26 mouse cellular contexts compared by ENCODE assay signal in the genomic region with DNA sequence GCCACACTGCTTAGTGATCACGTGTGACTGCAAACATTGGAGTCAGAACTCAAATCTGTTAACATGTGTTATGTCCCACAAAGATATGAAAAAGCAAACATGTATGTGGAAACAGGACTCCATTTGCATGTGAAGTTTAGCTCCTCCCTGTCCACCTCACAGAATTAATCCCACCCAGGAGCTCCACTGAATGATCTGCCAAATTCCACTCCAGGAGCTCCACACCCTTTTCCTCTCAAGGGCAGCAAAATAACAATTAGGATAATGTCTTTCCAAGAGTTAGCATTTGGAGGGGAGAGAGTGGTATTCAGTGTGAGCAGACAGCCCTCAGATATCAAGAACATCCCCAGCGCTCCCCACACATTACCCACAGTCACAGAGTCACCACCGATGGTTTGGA.
DNase-seq lines count a peak whose midpoint lies in the region; ATAC-seq and TF ChIP-seq lines count a peak whose summit lies in the region.
"Had no signal": no experiment of that assay in that cellular context is flagged by ENCODE, and none has a peak within 500 bp of the region (broad histone marks: within the 10 kb centered on the region; RNA-seq: fewer than 3 reads in every experiment).

No protein-coding gene starts in this region.

- peak overlapping the region; percentile 45; the same call in 1 of the 2 replicates for H3K27ac ChIP-seq in cerebellum, adult 2 months (ENCODE audit: insufficient read depth, low read length)
- H3K27ac ChIP-seq in heart, adult 2 months = peak overlapping the region; percentile 90
- no peak overlapping the region for H3K27ac ChIP-seq in heart, embryonic 11.5 days (ENCODE audit: low read depth, low read length)
- H3K27ac ChIP-seq in kidney, adult 2 months (ENCODE audit: insufficient read depth, low read depth, low read length) = 0 out of 2 replicates have a peak overlapping the region, but pooled peaks have one; percentile 3
- no peak overlapping the region for H3K27ac ChIP-seq in kidney, embryonic 14.5 days (ENCODE audit: low read depth, low read length)
- H3K27ac ChIP-seq in CH12.LX (ENCODE audit: insufficient read depth, low read depth) = peak overlapping the region; percentile 75
- H3K27ac ChIP-seq in forebrain, embryonic 11.5 days (ENCODE audit: low read depth, low read length) = no peak overlapping the region
- H3K27ac ChIP-seq: embryonic facial prominence, embryonic 13.5 days; forebrain, embryonic 13.5 days; hindbrain, embryonic 12.5 days; hindbrain, embryonic 15.5 days had no signal

- H3K36me3 ChIP-seq in heart, adult 2 months (ENCODE audit: control insufficient read depth, insufficient read depth, low read length) = 0 out of 2 replicates have a peak, but pooled peaks cover 2% of the 10 kb centered on the region
- H3K36me3 ChIP-seq in heart, embryonic 11.5 days (ENCODE audit: control insufficient read depth, insufficient read depth, low read length) = no peaks in the 10 kb centered on the region
- no peaks in the 10 kb centered on the region for H3K36me3 ChIP-seq in kidney, adult 2 months (ENCODE audit: control insufficient read depth, insufficient read depth, low read length)
- H3K36me3 ChIP-seq in kidney, embryonic 14.5 days (ENCODE audit: control insufficient read depth, insufficient read depth, low read length) = no peaks in the 10 kb centered on the region
- peaks cover 0 to 3% of the 10 kb centered on the region in 2 experiments for H3K36me3 ChIP-seq in CH12.LX (replicated peaks in 1 of 2; ENCODE audit: control insufficient read depth in 1 of 2, insufficient read depth in 1 of 2, low read length in 1 of 2)
- H3K36me3 ChIP-seq in forebrain, embryonic 11.5 days (ENCODE audit: control insufficient read depth, insufficient read depth, low read length) = no peaks in the 10 kb centered on the region
- H3K36me3 ChIP-seq: embryonic facial prominence, embryonic 13.5 days; G1E; hindbrain, embryonic 12.5 days; hindbrain, embryonic 15.5 days had no signal

- peaks cover 3% of the 10 kb centered on the region; the same call in 1 of the 2 replicates for H3K79me2 ChIP-seq in heart, adult 2 months (replicated peaks; ENCODE audit: control insufficient read depth, insufficient read depth, low read length)
- no peaks in the 10 kb centered on the region; the same call in 1 of the 2 replicates for H3K79me2 ChIP-seq in CH12.LX (replicated peaks; ENCODE audit: control insufficient read depth, extremely low read depth, insufficient read depth, poor library complexity, severe bottlenecking)

- dilution Hi-C loops in CH12.LX (cut with MboI; ENCODE audit: extremely low pct_ligation_motif_present, extremely low pct_unique_long_range_greater_than_20kb, low sequenced_read_pairs) = no loop called here

- H3K27me3 ChIP-seq in cerebellum, adult 2 months (ENCODE audit: control insufficient read depth, insufficient read depth, low read length) = no peaks in the 10 kb centered on the region
- H3K27me3 ChIP-seq in heart, adult 2 months (ENCODE audit: control insufficient read depth, insufficient read depth, low read length) = no peaks in the 10 kb centered on the region
- H3K27me3 ChIP-seq in heart, embryonic 11.5 days (ENCODE audit: control insufficient read depth, insufficient read depth, low read length) = no peaks in the 10 kb centered on the region
- H3K27me3 ChIP-seq in kidney, adult 2 months (replicated peaks; ENCODE audit: control insufficient read depth, insufficient read depth, low read length) = no peaks in the 10 kb centered on the region
- H3K27me3 ChIP-seq in kidney, embryonic 14.5 days (ENCODE audit: control insufficient read depth, insufficient read depth, low read length) = no peaks in the 10 kb centered on the region
- no peaks in the 10 kb centered on the region for H3K27me3 ChIP-seq in CH12.LX (replicated peaks)
- no peaks in the 10 kb centered on the region for H3K27me3 ChIP-seq in forebrain, embryonic 11.5 days (ENCODE audit: control insufficient read depth, insufficient read depth, low read length)
- H3K27me3 ChIP-seq: hindbrain, embryonic 12.5 days; hindbrain, embryonic 15.5 days; Patski had no signal

- no peak for TF ChIP-seq CTCF in cerebellum, adult 2 months (IDR thresholded peaks at IDR 0.05; ENCODE audit: borderline replicate concordance, insufficient read depth, low read depth, low read length)
- TF ChIP-seq CTCF in heart, adult 2 months (IDR thresholded peaks at IDR 0.05) = no peak
- no peak for TF ChIP-seq CTCF in kidney, adult 2 months (conservative IDR thresholded peaks at IDR 0.05; ENCODE audit: insufficient read depth, insufficient read length, low read depth, low read length)
- TF ChIP-seq CTCF in CH12.LX (conservative IDR thresholded peaks at IDR 0.05 in 1 of 2, IDR thresholded peaks at IDR 0.05 in 1 of 2; ENCODE audit: low read depth in 2 of 2, low read length in 2 of 2) = no peak

- WGBS in cerebellum, adult 2 months = 55% methylated on average over 3 of the region's 3 CpGs
- 54% methylated on average over 3 of the region's 3 CpGs for WGBS in heart, adult 2 months
- WGBS in heart, embryonic 11.5 days (ENCODE audit: insufficient replicate concordance) = 86% methylated on average over 3 of the region's 3 CpGs
- WGBS in kidney, adult 2 months = 76% methylated on average over 3 of the region's 3 CpGs
- WGBS in kidney, embryonic 14.5 days = 91% methylated on average over 3 of the region's 3 CpGs
- WGBS in forebrain, embryonic 11.5 days = 89% methylated on average over 3 of the region's 3 CpGs

- H3K9me3 ChIP-seq in heart, embryonic 11.5 days (replicated peaks; ENCODE audit: control insufficient read depth, low read length) = no peaks in the 10 kb centered on the region
- no peaks in the 10 kb centered on the region for H3K9me3 ChIP-seq in kidney, embryonic 14.5 days (ENCODE audit: control insufficient read depth, low read length)
- no peaks in the 10 kb centered on the region for H3K9me3 ChIP-seq in CH12.LX (replicated peaks; ENCODE audit: low read length)
- H3K9me3 ChIP-seq in forebrain, embryonic 11.5 days (ENCODE audit: control insufficient read depth, low read length) = no peaks in the 10 kb centered on the region
- H3K9me3 ChIP-seq: embryonic facial prominence, embryonic 13.5 days; forebrain, embryonic 13.5 days; G1E; hindbrain, embryonic 12.5 days; hindbrain, embryonic 15.5 days had no signal

- TF ChIP-seq EP300 in heart, adult 2 months (IDR thresholded peaks at IDR 0.05; ENCODE audit: insufficient read depth, low read depth, low read length) = no peak
- no peak for TF ChIP-seq EP300 in CH12.LX (IDR thresholded peaks at IDR 0.05; ENCODE audit: low read length)

- ATAC-seq in heart, embryonic 11.5 days (replicated peaks; ENCODE audit: insufficient number of reproducible peaks, low FRiP score, low TSS enrichment) = no peak
- no peak for ATAC-seq in kidney, embryonic 14.5 days (ENCODE audit: low FRiP score, low TSS enrichment)
- ATAC-seq in forebrain, embryonic 11.5 days (replicated peaks; ENCODE audit: low FRiP score) = no peak
- ATAC-seq: forebrain, embryonic 13.5 days; forebrain, embryonic 16.5 days; intestine, postnatal 0 days; Patski had no signal

- H3K4me2 ChIP-seq in heart, embryonic 11.5 days = no peak overlapping the region
- H3K4me2 ChIP-seq in kidney, embryonic 14.5 days (replicated peaks; ENCODE audit: low read depth, low read length) = no peak overlapping the region
- H3K4me2 ChIP-seq in CH12.LX (ENCODE audit: insufficient read depth, low read depth, poor library complexity, severe bottlenecking) = peak overlapping the region; percentile 76
- no peak overlapping the region for H3K4me2 ChIP-seq in forebrain, embryonic 11.5 days (ENCODE audit: low read depth, low read length, severe bottlenecking)
- H3K4me2 ChIP-seq: embryonic facial prominence, embryonic 13.5 days; forebrain, embryonic 13.5 days; hindbrain, embryonic 12.5 days; hindbrain, embryonic 15.5 days had no signal

- DNase-seq in cerebellum, adult 2 months = no peak
- no peak for DNase-seq in cerebellum, postnatal 4 days (ENCODE audit: low spot score in 2 of 2)
- peak in 1 of 2 experiments; percentile 34 for DNase-seq in heart, adult 2 months
- peak; percentile 34 for DNase-seq in kidney, adult 2 months
- DNase-seq in CH12.LX (ENCODE audit: extremely low read depth) = no peak
- no peak for DNase-seq in forebrain, embryonic 11.5 days (ENCODE audit: low spot score)
- DNase-seq: adrenal gland, postnatal 10 days; adrenal gland, postnatal 36 days; cerebellum, adult 11 months; cerebellum, adult 8-10 months; cerebellum, postnatal 10 days; cerebellum, postnatal 36 days; gastrocnemius, postnatal 25 days; heart, postnatal 14 days; kidney, adult 8-10 months had no signal

- in situ Hi-C loops in CH12.LX (cut with MboI; ENCODE audit: low pct_ligation_motif_present, low pct_unique_long_range_greater_than_20kb, low sequenced_read_pairs) = no loop called here

- intact Hi-C loops in heart, adult 2 months (cut with DNase I) = loop anchor here (2.0 to 5.0 kb wide), 3 partner anchors 16 to 103 kb away; a partner anchor contains a TSS

- no peak for TF ChIP-seq RAD21 in CH12.LX (IDR thresholded peaks at IDR 0.05; ENCODE audit: low read depth, low read length)

- H3K4me1 ChIP-seq in cerebellum, adult 2 months (ENCODE audit: control insufficient read depth, insufficient read depth, low read length) = peaks cover 39% of the 10 kb centered on the region
- peaks cover 12% of the 10 kb centered on the region for H3K4me1 ChIP-seq in heart, adult 2 months (ENCODE audit: control insufficient read depth, insufficient read depth, low read length)
- peaks cover 22% of the 10 kb centered on the region for H3K4me1 ChIP-seq in heart, embryonic 11.5 days (ENCODE audit: control insufficient read depth, insufficient read depth, low read length)
- no peaks in the 10 kb centered on the region for H3K4me1 ChIP-seq in kidney, adult 2 months (ENCODE audit: control insufficient read depth, insufficient read depth, low read length)
- H3K4me1 ChIP-seq in kidney, embryonic 14.5 days (ENCODE audit: control insufficient read depth, insufficient read depth, low read length) = peaks cover 19% of the 10 kb centered on the region
- peaks cover 31 to 66% of the 10 kb centered on the region in 2 experiments for H3K4me1 ChIP-seq in CH12.LX (ENCODE audit: control insufficient read depth in 1 of 2, insufficient read depth in 2 of 2)
- H3K4me1 ChIP-seq in forebrain, embryonic 11.5 days (replicated peaks; ENCODE audit: control insufficient read depth, insufficient read depth, low read length) = peaks cover 11% of the 10 kb centered on the region; the same call in 1 of the 2 replicates

- H3K9ac ChIP-seq in heart, adult 2 months (ENCODE audit: low read depth, low read length) = peak overlapping the region; percentile 29
- no peak overlapping the region for H3K9ac ChIP-seq in heart, embryonic 11.5 days (ENCODE audit: low read depth, low read length)
- H3K9ac ChIP-seq in kidney, embryonic 14.5 days (ENCODE audit: low read depth, low read length) = no peak overlapping the region
- H3K9ac ChIP-seq in CH12.LX (ENCODE audit: insufficient read depth, low read depth) = no peak overlapping the region; the same call in 1 of the 2 replicates
- H3K9ac ChIP-seq in forebrain, embryonic 11.5 days (ENCODE audit: low read length) = no peak overlapping the region
- H3K9ac ChIP-seq: embryonic facial prominence, embryonic 13.5 days; forebrain, embryonic 13.5 days; hindbrain, embryonic 12.5 days; hindbrain, embryonic 15.5 days had no signal

- TF ChIP-seq POLR2A in cerebellum, adult 2 months (IDR thresholded peaks at IDR 0.05; ENCODE audit: borderline replicate concordance, insufficient read depth, low read length) = no peak
- TF ChIP-seq POLR2A in heart, adult 2 months (IDR thresholded peaks at IDR 0.05; ENCODE audit: insufficient read depth, low read depth, low read length) = peak; percentile 43; the same call in 1 of the 2 replicates
- TF ChIP-seq POLR2A in kidney, adult 2 months (IDR thresholded peaks at IDR 0.05; ENCODE audit: low read depth, low read length) = no peak
- TF ChIP-seq POLR2A in CH12.LX (IDR thresholded peaks at IDR 0.05; ENCODE audit: low read depth, low read length) = no peak

- no peak overlapping the region for H3K4me3 ChIP-seq in cerebellum, adult 2 months (replicated peaks; ENCODE audit: insufficient read depth, low read depth, low read length)
- peak overlapping the region; percentile 62 for H3K4me3 ChIP-seq in heart, adult 2 months
- no peak overlapping the region for H3K4me3 ChIP-seq in heart, embryonic 11.5 days (ENCODE audit: low read depth, low read length)
- no peak overlapping the region for H3K4me3 ChIP-seq in kidney, adult 2 months (ENCODE audit: insufficient read depth, low read depth, low read length)
- H3K4me3 ChIP-seq in kidney, embryonic 14.5 days (ENCODE audit: low read length) = no peak overlapping the region
- peak overlapping the region in 1 of 3 experiments; percentile 2 for H3K4me3 ChIP-seq in CH12.LX (replicated peaks in 1 of 3; ENCODE audit: low read depth in 2 of 3, low read length in 2 of 3, poor library complexity in 1 of 3)
- no peak overlapping the region for H3K4me3 ChIP-seq in forebrain, embryonic 11.5 days (ENCODE audit: low read depth, low read length)
- H3K4me3 ChIP-seq: embryonic facial prominence, embryonic 13.5 days; erythroblast, embryonic 14.5 days; forebrain, embryonic 13.5 days; hindbrain, embryonic 12.5 days; hindbrain, embryonic 15.5 days had no signal

Comparison
In these comparisons a context has a peak if more than half of its experiments do, and no peak if none do; other contexts are left out.
1. H3K27ac ChIP-seq: peak in cerebellum, adult 2 months (single experiment), heart, adult 2 months (single experiment), kidney, adult 2 months (single experiment) and CH12.LX (single experiment); none in heart, embryonic 11.5 days (single experiment), kidney, embryonic 14.5 days (single experiment) and forebrain, embryonic 11.5 days (single experiment).